Mouse (Mus musculus) stomach, postnatal 0 days (tissue): ENCODE results near the gene Cep295nl. TPM values are rescaled to one million over a fixed set of nuclear protein-coding genes. Genes with fewer than 3 reads are reported as not detected.

ENCODE experiments used
- ATAC-seq: fragments of 200-750 bp; cut with Nextera tagmentation; 2 replicates; pipeline ENCODE4 v1.8.0; 2017; ENCODE audit not compliant: low FRiP score, low TSS enrichment
- DNase-seq: peaks from one replicate; pipeline ENCODE4 v3.0.0-alpha.2; 2016; ENCODE audit warnings: low spot score
- H3K27ac ChIP-seq: fragments of 300-500 bp; sonication (generic); replicated peaks from 2 replicates; pipeline ENCODE4 v1.5.1; 2014; ENCODE audit warnings: mild to moderate bottlenecking, control low read depth
- H3K27me3 ChIP-seq: fragments of 300-500 bp; sonication (generic); 2 replicates; pipeline ENCODE4 v1.6.1; 2014; ENCODE audit warnings: low read length; ENCODE audit not compliant: control insufficient read depth, insufficient read depth
- H3K36me3 ChIP-seq: fragments of 300-500 bp; sonication (generic); 2 replicates; pipeline ENCODE4 v1.6.1; 2014; ENCODE audit warnings: low read length, mixed read lengths; ENCODE audit not compliant: control insufficient read depth, insufficient read depth
- H3K4me1 ChIP-seq: fragments of 300-500 bp; sonication (generic); replicated peaks from 2 replicates; pipeline ENCODE4 v1.6.1; 2014; ENCODE audit warnings: antibody characterized with exemption; ENCODE audit not compliant: control insufficient read depth, insufficient read depth
- H3K4me2 ChIP-seq: fragments of 300-500 bp; sonication (generic); replicated peaks from 2 replicates; pipeline ENCODE4 v1.6.1; 2014; ENCODE audit warnings: low read depth, mild to moderate bottlenecking, control low read depth, moderate library complexity
- H3K4me3 ChIP-seq: fragments of 300-500 bp; sonication (generic); 2 replicates; pipeline ENCODE4 v1.5.1; 2014; ENCODE audit warnings: low read depth, low read length, control low read depth
- H3K9ac ChIP-seq: fragments of 300-500 bp; sonication (generic); 2 replicates; pipeline ENCODE4 v1.6.1; 2014; ENCODE audit warnings: mild to moderate bottlenecking, low read length, control low read depth, mixed read lengths
- H3K9me3 ChIP-seq: fragments of 300-500 bp; sonication (generic); 2 replicates; pipeline ENCODE4 v1.6.1; 2016; ENCODE audit warnings: low read length; ENCODE audit not compliant: control insufficient read depth
- CTCF ChIP-seq: IDR thresholded peaks from 2 replicates; pipeline ENCODE4 v1.5.1; 2016; ENCODE audit warnings: antibody characterized with exemption, low read depth, mild to moderate bottlenecking, moderate library complexity
- EP300 ChIP-seq: optimal IDR thresholded peaks from 2 replicates; pipeline ENCODE3; 2016; ENCODE audit warnings: antibody characterized with exemption
- WGBS: fragments of 180-500 bp; shearing (Covaris S2); extraction: QIAGEN DNeasy Blood & Tissue Kit; methylation state at CpG from one replicate; pipeline ENCODE4 v1.1.7; 2014; 5-methylcytosine and 5-hydroxymethylcytosine counted together
- polyA plus RNA-seq: library from polyadenylated mRNA; unstranded; fragments of >200 nt; fragmentation: Nextera tagmentation; extraction: Ambion mirVana; gene quantifications from 2 replicates; pipeline ENCODE4 v1.2.1, GENCODE M21; 2015

Gene Cep295nl
- polyA plus RNA-seq, 1 experiment from 2014 or later = 0.53 TPM

GRCm38 (mm10) chr11:118354636-118355191, 12.4 kb upstream of the Cep295nl start:
- H3K36me3 ChIP-seq = no peaks in the 10 kb centered on the region
- H3K27ac ChIP-seq = peak overlapping the region; percentile 94
- no peaks in the 10 kb centered on the region for H3K9me3 ChIP-seq
- WGBS = under 1% methylated on average over 42 of the region's 47 CpGs
- H3K9ac ChIP-seq = peak overlapping the region; percentile 95
- ATAC-seq (peak; percentile 22; the same call in 1 of the 2 replicates), DNase-seq (peak; percentile 42)
- H3K4me3 ChIP-seq = peak overlapping the region; percentile 80
- no peak for TF ChIP-seq EP300
- no peak for TF ChIP-seq CTCF
- no peaks in the 10 kb centered on the region for H3K27me3 ChIP-seq
- H3K4me2 ChIP-seq = peak overlapping the region; percentile 89
- peaks cover 3% of the 10 kb centered on the region for H3K4me1 ChIP-seq

GRCm38 (mm10) chr11:118349494-118349893, 7.2 kb upstream of the Cep295nl start:
- Histone ChIP-seq H3K9ac (no peak overlapping the region), H3K27ac (no peak overlapping the region; the same call in 1 of the 2 replicates), H3K4me2 (0 out of 2 replicates have a peak overlapping the region, but pooled peaks have one; percentile 0), H3K4me3 (no peak overlapping the region), H3K36me3 (no peaks in the 10 kb centered on the region), H3K4me1 (peaks cover 4% of the 10 kb centered on the region), H3K9me3 (no peaks in the 10 kb centered on the region), H3K27me3 (no peaks in the 10 kb centered on the region)
- no peak for ATAC-seq
- TF ChIP-seq EP300 = no peak
- TF ChIP-seq CTCF = no peak
- DNase-seq = no peak
- WGBS = 67% methylated on average over 5 of the region's 5 CpGs

GRCm38 (mm10) chr11:118348877-118349276, 6.6 kb upstream of the Cep295nl start:
- no peaks in the 10 kb centered on the region for H3K36me3 ChIP-seq
- peak; percentile 58 for DNase-seq
- H3K4me3 ChIP-seq = no peak overlapping the region
- 0 out of 2 replicates have a peak overlapping the region, but pooled peaks have one; percentile 0 for H3K4me2 ChIP-seq
- peak overlapping the region; percentile 74 for H3K27ac ChIP-seq
- H3K9ac ChIP-seq = no peak overlapping the region
- no peaks in the 10 kb centered on the region for H3K9me3 ChIP-seq
- no peaks in the 10 kb centered on the region for H3K27me3 ChIP-seq
- peaks cover 4% of the 10 kb centered on the region for H3K4me1 ChIP-seq
- TF ChIP-seq EP300 = no peak
- no peak for TF ChIP-seq CTCF
- peak; percentile 60; the same call in 1 of the 2 replicates for ATAC-seq
- WGBS = 39% methylated on average over 5 of the region's 5 CpGs

DNA sequence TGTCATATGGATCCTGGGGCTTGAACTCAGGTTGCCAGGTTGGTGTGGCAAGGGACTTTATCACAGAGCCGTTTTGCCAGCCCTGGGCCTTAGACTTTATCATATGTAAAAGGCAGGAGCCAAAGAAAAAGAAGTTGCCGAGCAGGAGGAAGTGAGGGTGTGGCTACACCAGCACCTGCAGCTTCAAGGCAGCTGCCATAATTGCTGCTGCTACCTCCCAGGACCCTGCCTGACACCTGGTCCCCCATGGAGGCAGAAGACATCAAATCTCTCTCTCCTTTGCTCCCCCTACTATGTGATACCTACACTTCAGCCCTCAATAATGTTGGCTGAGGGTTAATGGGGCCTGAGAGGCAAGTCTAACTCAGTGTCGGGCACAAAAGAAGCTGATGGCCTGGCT, 6.1 kb upstream of the Cep295nl start:
- 0 out of 2 replicates have a peak overlapping the region, but pooled peaks have one; percentile 13 for H3K9ac ChIP-seq
- H3K9me3 ChIP-seq = no peaks in the 10 kb centered on the region
- 41% methylated on average over 3 of the region's 3 CpGs for WGBS
- ATAC-seq (no peak), DNase-seq (no peak)
- peak overlapping the region; percentile 74 for H3K27ac ChIP-seq
- peaks cover 4% of the 10 kb centered on the region for H3K4me1 ChIP-seq
- no peaks in the 10 kb centered on the region for H3K36me3 ChIP-seq
- no peak for TF ChIP-seq EP300
- TF ChIP-seq CTCF = no peak
- H3K4me2 ChIP-seq = no peak overlapping the region
- no peak overlapping the region for H3K4me3 ChIP-seq
- no peaks in the 10 kb centered on the region for H3K27me3 ChIP-seq

DNA sequence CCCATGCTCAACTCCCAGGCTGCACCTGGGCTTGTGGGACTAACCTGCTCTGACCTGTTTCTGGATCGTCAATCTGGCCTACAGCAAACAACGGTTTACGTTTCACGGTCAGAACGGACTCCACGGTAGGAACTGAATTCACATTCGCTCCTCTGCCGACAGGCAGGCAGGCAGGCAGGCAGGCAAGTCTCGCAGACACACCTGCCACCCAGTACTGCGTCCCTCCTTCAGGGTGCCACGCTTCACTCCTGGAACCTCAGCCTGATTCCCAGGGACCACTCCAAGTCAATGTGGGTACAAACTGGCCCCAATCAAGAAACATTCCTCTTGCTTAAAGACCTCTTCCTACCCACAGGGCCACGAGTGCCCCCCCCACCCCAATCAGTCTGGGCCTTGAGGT, 5.6 kb upstream of the Cep295nl start:
- Histone ChIP-seq H3K9me3 (no peaks in the 10 kb centered on the region), H3K4me2 (no peak overlapping the region), H3K9ac (no peak overlapping the region), H3K4me3 (no peak overlapping the region), H3K4me1 (peaks cover 4% of the 10 kb centered on the region), H3K27ac (no peak overlapping the region), H3K27me3 (no peaks in the 10 kb centered on the region), H3K36me3 (no peaks in the 10 kb centered on the region)
- ATAC-seq (no peak), DNase-seq (no peak)
- no peak for TF ChIP-seq EP300
- no peak for TF ChIP-seq CTCF
- WGBS = 60% methylated on average over 12 of the region's 12 CpGs

- Histone ChIP-seq H3K4me1 (peaks cover 4% of the 10 kb centered on the region), H3K36me3 (no peaks in the 10 kb centered on the region), H3K9ac (no peak overlapping the region), H3K4me3 (no peak overlapping the region), H3K27me3 (no peaks in the 10 kb centered on the region), H3K4me2 (no peak overlapping the region), H3K27ac (0 out of 2 replicates have a peak overlapping the region, but pooled peaks have one; percentile 18), H3K9me3 (no peaks in the 10 kb centered on the region)
- no peak for TF ChIP-seq CTCF
- no peak for TF ChIP-seq EP300
- WGBS = 62% methylated on average over 2 of the region's 2 CpGs
- no peak for DNase-seq
- ATAC-seq = no peak
Measured at GRCm38 (mm10) chr11:118347391-118347790, 5.1 kb upstream of the Cep295nl start.
